In the genomic region with DNA sequence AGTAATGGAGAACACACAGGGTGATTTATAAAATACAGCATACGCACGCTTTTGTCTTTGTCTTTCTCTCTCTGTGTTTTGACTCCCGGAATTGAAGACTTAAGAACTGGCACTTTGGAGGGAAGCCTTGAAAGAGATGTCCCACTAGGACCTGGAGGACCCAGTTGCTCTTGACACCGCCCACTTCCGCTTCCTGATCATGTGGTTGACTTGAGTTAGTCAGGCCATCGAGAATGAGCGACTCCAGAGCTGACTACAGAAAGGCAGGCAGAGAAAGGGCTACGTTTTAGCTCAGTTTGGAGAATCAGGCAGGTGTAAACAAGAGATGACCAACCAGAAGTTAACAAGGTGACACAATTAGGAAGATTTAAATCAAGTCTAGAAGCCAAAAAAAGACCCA, we compare ENCODE assay signal across 20 mouse cellular contexts. TPM values are rescaled to one million over a fixed set of nuclear protein-coding genes. Genes with fewer than 3 reads are reported as not detected.
DNase-seq lines count a peak whose midpoint lies in the region; ATAC-seq and TF ChIP-seq lines count a peak whose summit lies in the region.
"Had no signal": no experiment of that assay in that cellular context is flagged by ENCODE, and none has a peak within 500 bp of the region (broad histone marks: within the 10 kb centered on the region; RNA-seq: fewer than 3 reads in every experiment).

No protein-coding gene starts in this region.

- peaks cover 2 to 21% of the 10 kb centered on the region in 2 experiments; a peak in 3 of 4 replicates for H3K4me1 ChIP-seq in CH12.LX (ENCODE audit: control insufficient read depth in 1 of 2, insufficient read depth in 2 of 2)
- peaks cover 0 to 16% of the 10 kb centered on the region in 2 experiments; a peak in 2 of 4 replicates for H3K4me1 ChIP-seq in liver, embryonic 14.5 days (replicated peaks; ENCODE audit: control insufficient read depth in 2 of 2, insufficient read depth in 2 of 2, low read length in 1 of 2)
- H3K4me1 ChIP-seq: embryonic facial prominence, embryonic 10.5 days had no signal

- H3K9me3 ChIP-seq in CH12.LX (replicated peaks; ENCODE audit: low read length), result peaks cover 5% of the 10 kb centered on the region
- no peaks in the 10 kb centered on the region for H3K9me3 ChIP-seq in liver, embryonic 14.5 days (ENCODE audit: control insufficient read depth, low read length)
- H3K9me3 ChIP-seq: embryonic facial prominence, embryonic 10.5 days; hindbrain, embryonic 15.5 days; midbrain, embryonic 13.5 days; neural tube, embryonic 12.5 days had no signal

- intact Hi-C loops in gastrocnemius, postnatal 14 days (cut with DNase I; ENCODE audit: low total_unique reads), result no loop called here

- H3K4me3 ChIP-seq in CH12.LX (replicated peaks in 1 of 3; ENCODE audit: low read depth in 2 of 3, low read length in 2 of 3, poor library complexity in 1 of 3), result peak overlapping the region; percentile 58 to 74 (median 74)
- no peak overlapping the region for H3K4me3 ChIP-seq in liver, embryonic 14.5 days (ENCODE audit: insufficient read depth in 1 of 2, low read depth in 2 of 2, low read length in 2 of 2)
- H3K4me3 ChIP-seq: embryonic facial prominence, embryonic 10.5 days; hindbrain, embryonic 15.5 days; midbrain, embryonic 13.5 days; neural tube, embryonic 12.5 days had no signal

- ATAC-seq in liver, embryonic 14.5 days (ENCODE audit: insufficient read depth), result no peak
- ATAC-seq: lung, postnatal 0 days; midbrain, embryonic 13.5 days had no signal

- peaks cover 0 to 33% of the 10 kb centered on the region in 2 experiments for H3K36me3 ChIP-seq in CH12.LX (replicated peaks in 1 of 2; ENCODE audit: control insufficient read depth in 1 of 2, insufficient read depth in 1 of 2, low read length in 1 of 2)
- H3K36me3 ChIP-seq in liver, embryonic 14.5 days (replicated peaks; ENCODE audit: control insufficient read depth, insufficient read depth, low read depth), result no peaks in the 10 kb centered on the region
- H3K36me3 ChIP-seq in splenic B cell, adult 2 months (ENCODE audit: control insufficient read depth, insufficient read depth, low read length, poor library complexity, severe bottlenecking), result no peaks in the 10 kb centered on the region
- H3K36me3 ChIP-seq: embryonic facial prominence, embryonic 10.5 days; hindbrain, embryonic 15.5 days; midbrain, embryonic 13.5 days; neural tube, embryonic 12.5 days had no signal

- TF ChIP-seq POLR2A in CH12.LX (IDR thresholded peaks at IDR 0.05; ENCODE audit: low read depth, low read length), result peak; percentile 94

- peak; percentile 85 for DNase-seq in heart, adult 11 months
- DNase-seq in heart, adult 8-10 months (ENCODE audit: low spot score), result no peak
- DNase-seq in CH12.LX (ENCODE audit: extremely low read depth), result peak; percentile 97
- DNase-seq in liver, embryonic 14.5 days (ENCODE audit: low read depth in 3 of 3, low spot score in 3 of 3), result no peak
- peak; percentile 48 for DNase-seq in splenic B cell, adult 2 months (ENCODE audit: low read depth, low spot score)
- no peak for DNase-seq in lung, postnatal 36 days
- DNase-seq in gastrocnemius, postnatal 14 days, result no peak
- DNase-seq: adrenal gland, postnatal 25 days; cerebellum, adult 9-10 months; kidney, adult 2 months; kidney, postnatal 10 days; right cerebral cortex, postnatal 25 days; thymus, adult 18-20 months; thymus, postnatal 36 days had no signal

- TF ChIP-seq EP300 in CH12.LX (IDR thresholded peaks at IDR 0.05; ENCODE audit: low read length), result peak; percentile 8; the same call in 1 of the 2 replicates
- TF ChIP-seq EP300 in liver, embryonic 14.5 days (IDR thresholded peaks at IDR 0.05; ENCODE audit: low read depth), result no peak

- H3K27me3 ChIP-seq in CH12.LX (replicated peaks), result no peaks in the 10 kb centered on the region
- no peaks in the 10 kb centered on the region for H3K27me3 ChIP-seq in liver, embryonic 14.5 days (ENCODE audit: control insufficient read depth, insufficient read depth, low read length)
- H3K27me3 ChIP-seq in splenic B cell, adult 2 months (ENCODE audit: control insufficient read depth, insufficient read depth, low read length, poor library complexity, severe bottlenecking), result no peaks in the 10 kb centered on the region
- H3K27me3 ChIP-seq: hindbrain, embryonic 15.5 days; midbrain, embryonic 13.5 days; neural tube, embryonic 12.5 days had no signal

- no peaks in the 10 kb centered on the region for H3K79me2 ChIP-seq in CH12.LX (replicated peaks; ENCODE audit: control insufficient read depth, extremely low read depth, insufficient read depth, poor library complexity, severe bottlenecking)

- no peak for TF ChIP-seq RAD21 in CH12.LX (IDR thresholded peaks at IDR 0.05; ENCODE audit: low read depth, low read length)

- peak overlapping the region; percentile 89 for H3K4me2 ChIP-seq in CH12.LX (ENCODE audit: insufficient read depth, low read depth, poor library complexity, severe bottlenecking)
- H3K4me2 ChIP-seq in liver, embryonic 14.5 days (ENCODE audit: low read depth), result 0 out of 2 replicates have a peak overlapping the region, but pooled peaks have one; percentile 14
- H3K4me2 ChIP-seq: heart, embryonic 11.5 days; hindbrain, embryonic 15.5 days; midbrain, embryonic 13.5 days; neural tube, embryonic 12.5 days had no signal

- dilution Hi-C loops in CH12.LX (cut with MboI; ENCODE audit: extremely low pct_ligation_motif_present, extremely low pct_unique_long_range_greater_than_20kb, low sequenced_read_pairs), result no loop called here

- H3K9ac ChIP-seq in CH12.LX (ENCODE audit: insufficient read depth, low read depth), result peak overlapping the region; percentile 94
- H3K9ac ChIP-seq in liver, embryonic 14.5 days (replicated peaks), result no peak overlapping the region
- H3K9ac ChIP-seq: hindbrain, embryonic 15.5 days; midbrain, embryonic 13.5 days; neural tube, embryonic 12.5 days had no signal

- in situ Hi-C loops in CH12.LX (cut with MboI; ENCODE audit: low pct_ligation_motif_present, low pct_unique_long_range_greater_than_20kb, low sequenced_read_pairs), result no loop called here

- WGBS in liver, embryonic 14.5 days (ENCODE audit: insufficient replicate concordance), result 49% methylated on average over 8 of the region's 8 CpGs

- peak overlapping the region; percentile 32; the same call in 1 of the 2 replicates for H3K27ac ChIP-seq in CH12.LX (ENCODE audit: insufficient read depth, low read depth)
- no peak overlapping the region for H3K27ac ChIP-seq in liver, embryonic 14.5 days
- H3K27ac ChIP-seq: embryonic facial prominence, embryonic 10.5 days; midbrain, embryonic 13.5 days; neural tube, embryonic 12.5 days had no signal

- TF ChIP-seq CTCF in CH12.LX (conservative IDR thresholded peaks at IDR 0.05 in 1 of 2, IDR thresholded peaks at IDR 0.05 in 1 of 2; ENCODE audit: low read depth in 2 of 2, low read length in 2 of 2), result no peak
- TF ChIP-seq CTCF in liver, embryonic 14.5 days (IDR thresholded peaks at IDR 0.05; ENCODE audit: low read depth), result no peak

TF ChIP-seq in CH12.LX, 34 proteins besides CTCF, POLR2A, EP300 and RAD21 (continues in another document):
- TF ChIP-seq ELF1 (IDR thresholded peaks at IDR 0.05; ENCODE audit: low read depth, low read length), result peak; percentile 95
- TF ChIP-seq ZNF384 (IDR thresholded peaks at IDR 0.05; ENCODE audit: low read depth, low read length), result 0 out of 2 replicates have a peak, but pooled peaks have one; percentile 21
- TF ChIP-seq HCFC1 (IDR thresholded peaks at IDR 0.05; ENCODE audit: low read depth, low read length), result peak; percentile 86
- peak; percentile 94 for TF ChIP-seq NELFE (IDR thresholded peaks at IDR 0.05; ENCODE audit: low read depth, low read length)
- no peak for TF ChIP-seq BHLHE40 (IDR thresholded peaks at IDR 0.05; ENCODE audit: low read depth, low read length)
- peak; percentile 82 for TF ChIP-seq MYC (IDR thresholded peaks at IDR 0.05; ENCODE audit: low read depth, low read length)
- peak; percentile 94 for TF ChIP-seq POLR2AphosphoS2 (IDR thresholded peaks at IDR 0.05; ENCODE audit: low read depth, low read length)
- TF ChIP-seq TBP (conservative IDR thresholded peaks at IDR 0.05; ENCODE audit: low read depth, low read length), result peak; percentile 94
- no peak for TF ChIP-seq MAZ (IDR thresholded peaks at IDR 0.05; ENCODE audit: low read depth, low read length)
- no peak for TF ChIP-seq UBTF (IDR thresholded peaks at IDR 0.05; ENCODE audit: low read depth, low read length)
- TF ChIP-seq SIN3A (IDR thresholded peaks at IDR 0.05; ENCODE audit: low read length), result peak; percentile 94
- peak; percentile 74; the same call in 1 of the 2 replicates for TF ChIP-seq IRF4 (IDR thresholded peaks at IDR 0.05; ENCODE audit: low read depth, low read length)
- peak; percentile 96 for TF ChIP-seq MAX (IDR thresholded peaks at IDR 0.05; ENCODE audit: low read length)
- TF ChIP-seq KAT2A (IDR thresholded peaks at IDR 0.05; ENCODE audit: insufficient replicate concordance, low read length), result peak; percentile 74; the same call in 1 of the 2 replicates
- peak; percentile 95 for TF ChIP-seq TCF12 (IDR thresholded peaks at IDR 0.05; ENCODE audit: low read depth, low read length)
- no peak for TF ChIP-seq NRF1 (IDR thresholded peaks at IDR 0.05; ENCODE audit: low read depth, low read length)
- TF ChIP-seq MAFK (IDR thresholded peaks at IDR 0.05; ENCODE audit: insufficient replicate concordance, low read length), result no peak
- TF ChIP-seq RCOR1 (conservative IDR thresholded peaks at IDR 0.05; ENCODE audit: low read depth, low read length), result no peak
- peak; percentile 31; the same call in 1 of the 2 replicates for TF ChIP-seq JUN (IDR thresholded peaks at IDR 0.05; ENCODE audit: insufficient read depth, low read depth, low read length)
- peak; percentile 20; the same call in 1 of the 2 replicates for TF ChIP-seq CHD2 (IDR thresholded peaks at IDR 0.05; ENCODE audit: low read length)
- TF ChIP-seq ZC3H11A (IDR thresholded peaks at IDR 0.05; ENCODE audit: low read depth, low read length), result no peak
- TF ChIP-seq USF1 (IDR thresholded peaks at IDR 0.05; ENCODE audit: low read depth, low read length), result peak; percentile 85
- TF ChIP-seq MEF2A (IDR thresholded peaks at IDR 0.05; ENCODE audit: borderline replicate concordance, low read depth, low read length), result peak; percentile 67; the same call in 1 of the 2 replicates
- TF ChIP-seq ETS1 (conservative IDR thresholded peaks at IDR 0.05; ENCODE audit: low read depth, low read length), result peak; percentile 71
- no peak for TF ChIP-seq PAX5 (IDR thresholded peaks at IDR 0.05; ENCODE audit: low read length)
- peak; percentile 96 for TF ChIP-seq ZMIZ1 (IDR thresholded peaks at IDR 0.05; ENCODE audit: low read depth, low read length)

RNA-seq across cellular contexts. Expression of gene Slc30a5, which starts 40.3 kb away (rescaled TPM):
- 10 to 100 TPM; 16.2 to 20.6 (median 19.2) TPM for total RNA-seq in heart, adult 8-10 months (2022)
- total RNA-seq in CH12.LX (2012; rRNA removed) (54.4 and 65.0 TPM in 2 replicates), CH12.LX (2014; rRNA removed) (99.9 and 111 TPM in 2 replicates)
- 57.9 and 65.9 TPM in 2 replicates for polyA plus RNA-seq in CH12.LX (2012; ENCODE audit: insufficient read length, low read depth)
- polyA plus RNA-seq in liver, embryonic 14.5 days (2012; rRNA removed), result 15.6 and 20.6 TPM in 2 replicates
- polyA plus RNA-seq in liver, embryonic 14.5 days (2014; fragmentation: Nextera tagmentation; extraction: Ambion mirVana), result 27.4 and 30.4 TPM in 2 replicates
- 10 to 100 TPM; 14.9 to 15.6 TPM for total RNA-seq in gastrocnemius, postnatal 14 days (2021)

Comparison
In these comparisons a context has a peak if more than half of its experiments do, and no peak if none do; other contexts are left out.
1. DNase-seq: peak in heart, adult 11 months (single experiment), CH12.LX (single experiment) and splenic B cell, adult 2 months (single experiment); none in heart, adult 8-10 months (single experiment), liver, embryonic 14.5 days (0 of 3), lung, postnatal 36 days (single experiment) and gastrocnemius, postnatal 14 days (single experiment).
2. H3K4me3 ChIP-seq: peak in CH12.LX (3 of 3); none in liver, embryonic 14.5 days (0 of 2).